Mouse (Mus musculus): ENCODE results near the gene Gm7945. TPM values are rescaled to one million over a fixed set of nuclear protein-coding genes. Genes with fewer than 3 reads are reported as not detected.
"Not testable (repeated sequence)": the region's sequence is repeated elsewhere in the genome, so short reads cannot be mapped to it uniquely, and the experiment has no call there.

Gm7945 gene
- polyA plus RNA-seq (2015; fragmentation: Nextera tagmentation; extraction: Ambion mirVana): not detected in 2 replicates

GRCm38 (mm10) chr14:41386279-41386678 lies at the start of gene Gm7945:
Gene Gm7945 (minus strand): TSS chr14:41386379.
- ATAC-seq (ENCODE audit: low FRiP score, low TSS enrichment); H3K4me2 ChIP-seq (replicated peaks; ENCODE audit: low read depth, low read length); H3K9me3 ChIP-seq (ENCODE audit: low read length); H3K4me1 ChIP-seq (ENCODE audit: insufficient read depth, low read length); H3K27ac ChIP-seq (ENCODE audit: low read length); H3K4me3 ChIP-seq (ENCODE audit: low read length); H3K36me3 ChIP-seq (ENCODE audit: insufficient read depth, low read length); H3K9ac ChIP-seq (replicated peaks; ENCODE audit: low read length); H3K27me3 ChIP-seq (ENCODE audit: insufficient read depth, low read length): not testable (repeated sequence)
- WGBS: no CpG with 5 or more reads among the region's 3 CpGs

- not testable (repeated sequence) for H3K4me3 ChIP-seq (ENCODE audit: low read length); H3K27ac ChIP-seq (ENCODE audit: low read length); H3K9ac ChIP-seq (replicated peaks; ENCODE audit: low read length); ATAC-seq (ENCODE audit: low FRiP score, low TSS enrichment); H3K4me1 ChIP-seq (ENCODE audit: insufficient read depth, low read length); H3K36me3 ChIP-seq (ENCODE audit: insufficient read depth, low read length); H3K9me3 ChIP-seq (ENCODE audit: low read length); H3K27me3 ChIP-seq (ENCODE audit: insufficient read depth, low read length)
- peak overlapping the region; percentile 35; the same call in 1 of the 2 replicates for H3K4me2 ChIP-seq (replicated peaks; ENCODE audit: low read depth, low read length)
- 9% methylated on average over 10 of the region's 16 CpGs for WGBS
These were observed 39.4 kb upstream of the Gm7945 start for GRCm38 (mm10) chr14:41425393-41426075.

- H3K4me1 ChIP-seq (ENCODE audit: insufficient read depth, low read length); H3K4me2 ChIP-seq (replicated peaks; ENCODE audit: low read depth, low read length); H3K9me3 ChIP-seq (ENCODE audit: low read length); H3K4me3 ChIP-seq (ENCODE audit: low read length); H3K27me3 ChIP-seq (ENCODE audit: insufficient read depth, low read length); H3K36me3 ChIP-seq (ENCODE audit: insufficient read depth, low read length); H3K27ac ChIP-seq (ENCODE audit: low read length); H3K9ac ChIP-seq (replicated peaks; ENCODE audit: low read length); ATAC-seq (ENCODE audit: low FRiP score, low TSS enrichment): not testable (repeated sequence)
- WGBS: 13% methylated on average over 13 of the region's 14 CpGs
These were observed 38.5 kb upstream of the Gm7945 start for GRCm38 (mm10) chr14:41424694-41425093.

GRCm38 (mm10) chr14:41408181-41408580 lies 22.0 kb upstream of the Gm7945 start, which contains the start of gene Gm6482:
Gene Gm6482 (minus strand): TSS chr14:41408281.
- not testable (repeated sequence) for H3K36me3 ChIP-seq (ENCODE audit: insufficient read depth, low read length); H3K4me3 ChIP-seq (ENCODE audit: low read length); H3K4me2 ChIP-seq (replicated peaks; ENCODE audit: low read depth, low read length); H3K9ac ChIP-seq (replicated peaks; ENCODE audit: low read length); H3K27ac ChIP-seq (ENCODE audit: low read length); H3K9me3 ChIP-seq (ENCODE audit: low read length); ATAC-seq (ENCODE audit: low FRiP score, low TSS enrichment); H3K27me3 ChIP-seq (ENCODE audit: insufficient read depth, low read length); H3K4me1 ChIP-seq (ENCODE audit: insufficient read depth, low read length)
- no CpG with 5 or more reads among the region's 2 CpGs for WGBS

- H3K27me3 ChIP-seq (ENCODE audit: insufficient read depth, low read length): not testable (repeated sequence)
These were observed 37.9 kb downstream of the Gm7945 start, which contains the start of gene Gm5798 for GRCm38 (mm10) chr14:41348309-41348708. Gene Gm5798 (plus strand): TSS chr14:41348609.

More at GRCm38 (mm10) chr14:41348309-41348708, 37.9 kb downstream of the Gm7945 start, which contains the start of gene Gm5798:
- H3K9ac ChIP-seq (replicated peaks; ENCODE audit: low read length); H3K27ac ChIP-seq (ENCODE audit: low read length); H3K36me3 ChIP-seq (ENCODE audit: insufficient read depth, low read length); ATAC-seq (ENCODE audit: low FRiP score, low TSS enrichment); H3K4me2 ChIP-seq (replicated peaks; ENCODE audit: low read depth, low read length); H3K9me3 ChIP-seq (ENCODE audit: low read length); H3K4me3 ChIP-seq (ENCODE audit: low read length); H3K4me1 ChIP-seq (ENCODE audit: insufficient read depth, low read length): not testable (repeated sequence)
- 63% methylated on average over 2 of the region's 2 CpGs for WGBS

Other genes with a start within 250 kb of the Gm7945 start
- 0.19 TPM in 1 of 2 replicates, not detected in the other for gene Mbl1, start 234.9 kb downstream of the Gm7945 start, polyA plus RNA-seq (2015; fragmentation: Nextera tagmentation; extraction: Ambion mirVana)
- gene Sftpd, start 201.2 kb downstream of the Gm7945 start, polyA plus RNA-seq (2015; fragmentation: Nextera tagmentation; extraction: Ambion mirVana): 0.16 and 0.45 TPM in 2 replicates
- gene Gm2832, start 107.6 kb downstream of the Gm7945 start, polyA plus RNA-seq (2015; fragmentation: Nextera tagmentation; extraction: Ambion mirVana): not detected in 2 replicates
- gene Gm5798, start 37.8 kb downstream of the Gm7945 start, polyA plus RNA-seq (2015; fragmentation: Nextera tagmentation; extraction: Ambion mirVana): not detected in 2 replicates
- not detected in 2 replicates for gene Gm6482, start 21.9 kb upstream of the Gm7945 start, polyA plus RNA-seq (2015; fragmentation: Nextera tagmentation; extraction: Ambion mirVana)
- not detected in 2 replicates for gene Gm7954, start 67.1 kb upstream of the Gm7945 start, polyA plus RNA-seq (2015; fragmentation: Nextera tagmentation; extraction: Ambion mirVana)
- not detected in 2 replicates for gene Gm3486, start 103.1 kb upstream of the Gm7945 start, polyA plus RNA-seq (2015; fragmentation: Nextera tagmentation; extraction: Ambion mirVana)
- not detected in 2 replicates for gene Gm7970, start 169.2 kb upstream of the Gm7945 start, polyA plus RNA-seq (2015; fragmentation: Nextera tagmentation; extraction: Ambion mirVana)
- not detected in 2 replicates for gene 1700049E17Rik2, start 186.8 kb upstream of the Gm7945 start, polyA plus RNA-seq (2015; fragmentation: Nextera tagmentation; extraction: Ambion mirVana)
- gene Gm3072, start 238.2 kb upstream of the Gm7945 start, polyA plus RNA-seq (2015; fragmentation: Nextera tagmentation; extraction: Ambion mirVana): not detected in 2 replicates

All from kidney, embryonic 16.5 days (tissue).